Mouse (Mus musculus) MEL (cell line): ENCODE results near the gene Zfp472. TPM values are rescaled to one million over a fixed set of nuclear protein-coding genes. Genes with fewer than 3 reads are reported as not detected.

Experiments
- DNase-seq: peaks from one replicate; pipeline ENCODE4 v3.0.0; 2011; ENCODE audit warnings: low read depth, low spot score
- H3K27ac ChIP-seq: 2 replicates; pipeline ENCODE4 v1.5.1; 2012; ENCODE audit warnings: low read depth, mild to moderate bottlenecking, control low read depth, low read length, moderate library complexity; ENCODE audit not compliant: control insufficient read depth
- H3K27me3 ChIP-seq, 2 experiments: fragments of 150-350 bp in 1 of 2; sonication (generic) in 1 of 2; 2 replicates each; pipeline ENCODE4 v1.6.1; 2012; ENCODE audit warnings: low read length in 2 of 2, mild to moderate bottlenecking in 2 of 2, improper control_type of control experiment in 1 of 2, moderate library complexity in 1 of 2; ENCODE audit not compliant: insufficient read depth in 2 of 2, control insufficient read depth in 1 of 2
- H3K36me3 ChIP-seq, 2 experiments: 2 replicates each; pipeline ENCODE4 v1.6.1; 2012 to 2014; ENCODE audit warnings: low read length in 2 of 2, improper control_type of control experiment in 1 of 2, inconsistent platforms in 1 of 2, mild to moderate bottlenecking in 1 of 2; ENCODE audit not compliant: insufficient read depth in 2 of 2, control insufficient read depth in 1 of 2
- H3K4me1 ChIP-seq, 2 experiments: fragments of 150-350 bp in 1 of 2; sonication (generic) in 1 of 2; 2 replicates each; pipeline ENCODE4 v1.6.1; 2012; ENCODE audit warnings: low read length in 2 of 2, improper control_type of control experiment in 1 of 2, mild to moderate bottlenecking in 1 of 2; ENCODE audit not compliant: insufficient read depth in 2 of 2, control insufficient read depth in 1 of 2
- H3K4me3 ChIP-seq, 2 experiments: fragments of 150-350 bp in 1 of 2; sonication (generic) in 1 of 2; 2 replicates each; pipeline ENCODE4 v1.5.1; 2012; ENCODE audit warnings: low read depth in 2 of 2, low read length in 2 of 2, mild to moderate bottlenecking in 2 of 2, moderate library complexity in 2 of 2, control low read depth in 1 of 2, improper control_type of control experiment in 1 of 2; ENCODE audit not compliant: control insufficient read depth in 1 of 2, insufficient read depth in 1 of 2
- H3K79me2 ChIP-seq: 2 replicates; pipeline ENCODE4 v1.6.1; 2012; ENCODE audit warnings: mild to moderate bottlenecking, low read length, moderate library complexity; ENCODE audit not compliant: control insufficient read depth, poor library complexity, insufficient read depth
- H3K9ac ChIP-seq: 2 replicates; pipeline ENCODE4 v1.6.1; 2012; ENCODE audit warnings: low read depth, mild to moderate bottlenecking, control low read depth, low read length, moderate library complexity; ENCODE audit not compliant: control insufficient read depth, poor library complexity, severe bottlenecking
- H3K9me3 ChIP-seq: fragments of 150-350 bp; sonication (generic); replicated peaks from 2 replicates; pipeline ENCODE4 v1.6.1; 2012; ENCODE audit warnings: mild to moderate bottlenecking, low read length, improper control_type of control experiment, moderate library complexity; ENCODE audit not compliant: insufficient read depth
- BHLHE40 ChIP-seq: IDR thresholded peaks from 2 replicates; pipeline ENCODE4 v1.6.1; 2012; ENCODE audit warnings: low read depth, mild to moderate bottlenecking, inconsistent platforms, low read length, improper control_type of control experiment, borderline replicate concordance
- CHD1 ChIP-seq: IDR thresholded peaks from 2 replicates; pipeline ENCODE4 v1.6.1; 2012; ENCODE audit warnings: low read depth, mild to moderate bottlenecking, inconsistent platforms, low read length, improper control_type of control experiment
- CHD2 ChIP-seq: IDR thresholded peaks from 2 replicates; pipeline ENCODE4 v1.6.1; 2011; ENCODE audit warnings: low read length, improper control_type of control experiment
- E2F4 ChIP-seq: IDR thresholded peaks from 2 replicates; pipeline ENCODE4 v1.6.1; 2011; ENCODE audit warnings: low read depth, low read length, improper control_type of control experiment, borderline replicate concordance
- EP300 ChIP-seq, 2 experiments: IDR thresholded peaks; 2 replicates each; pipeline ENCODE4 v1.6.1; 2011; ENCODE audit warnings: improper control_type of control experiment in 2 of 2, low read length in 2 of 2, low read depth in 1 of 2, mild to moderate bottlenecking in 1 of 2
- ETS1 ChIP-seq: IDR thresholded peaks from 2 replicates; pipeline ENCODE4 v1.6.1; 2012; ENCODE audit warnings: low read depth, mild to moderate bottlenecking, inconsistent platforms, low read length, improper control_type of control experiment, moderate library complexity
- JUND ChIP-seq: IDR thresholded peaks from 2 replicates; pipeline ENCODE4 v1.6.1; 2011; ENCODE audit warnings: low read depth, mild to moderate bottlenecking, improper control_type of control experiment, low read length
- MAFK ChIP-seq: IDR thresholded peaks from 2 replicates; pipeline ENCODE4 v1.6.1; 2011; ENCODE audit warnings: low read depth, mild to moderate bottlenecking, low read length, improper control_type of control experiment, borderline replicate concordance
- MEF2A ChIP-seq: IDR thresholded peaks from 2 replicates; pipeline ENCODE4 v1.6.1; 2014; ENCODE audit warnings: low read depth, mild to moderate bottlenecking, inconsistent platforms, low read length, improper control_type of control experiment; ENCODE audit not compliant: poor library complexity, insufficient replicate concordance, severe bottlenecking; ENCODE audit errors: extremely low read depth
- MYC ChIP-seq: IDR thresholded peaks from 2 replicates; pipeline ENCODE4 v1.6.1; 2011; ENCODE audit warnings: low read depth, mild to moderate bottlenecking, low read length, improper control_type of control experiment, moderate library complexity
- NELFE ChIP-seq: IDR thresholded peaks from 2 replicates; pipeline ENCODE4 v1.6.1; 2011; ENCODE audit warnings: low read depth, low read length, improper control_type of control experiment
- NRF1 ChIP-seq: IDR thresholded peaks from 2 replicates; pipeline ENCODE4 v1.6.1; 2014; ENCODE audit warnings: low read depth, mild to moderate bottlenecking, inconsistent platforms, low read length, improper control_type of control experiment, moderate library complexity; ENCODE audit not compliant: poor library complexity, insufficient read depth, severe bottlenecking
- POLR2AphosphoS5 ChIP-seq: IDR thresholded peaks from 2 replicates; pipeline ENCODE4 v1.6.1; 2012; ENCODE audit warnings: low read depth, borderline replicate concordance, mild to moderate bottlenecking, inconsistent platforms, low read length, moderate library complexity, mixed read lengths
- RAD21 ChIP-seq: IDR thresholded peaks from 2 replicates; pipeline ENCODE4 v1.6.1; 2011; ENCODE audit warnings: mild to moderate bottlenecking, low read depth, low read length, improper control_type of control experiment
- TCF12 ChIP-seq: IDR thresholded peaks from 2 replicates; pipeline ENCODE4 v1.6.1; 2014; ENCODE audit warnings: low read depth, mild to moderate bottlenecking, inconsistent platforms, low read length, improper control_type of control experiment, moderate library complexity
- USF1 ChIP-seq: IDR thresholded peaks from 2 replicates; pipeline ENCODE4 v1.6.1; 2014; ENCODE audit warnings: low read depth, mild to moderate bottlenecking, inconsistent platforms, low read length, improper control_type of control experiment, moderate library complexity
- ZC3H11A ChIP-seq: IDR thresholded peaks from 2 replicates; pipeline ENCODE4 v1.6.1; 2012; ENCODE audit warnings: low read depth, mild to moderate bottlenecking, inconsistent platforms, low read length, improper control_type of control experiment
- polyA plus RNA-seq, 2 experiments: library from polyadenylated mRNA; stranded (reverse) in 1 of 2; unstranded in 1 of 2; fragments of >175 nt in 1 of 2; fragments of >200 nt in 1 of 2; gene quantifications; 2 replicates each; pipeline versions ENCODE4 v1.2.1 to v1.2.4; 2012; ENCODE audit warnings: low replicate concordance in 2 of 2, low read depth in 1 of 2; ENCODE audit not compliant: insufficient read length in 2 of 2, insufficient read depth in 1 of 2, missing spikeins in 1 of 2
- total RNA-seq: library from RNA; depleted of rRNA; stranded (reverse); fragments of 300-350 nt; gene quantifications from 2 replicates; pipeline ENCODE4 v1.2.3, GENCODE M21; 2012

The Zfp472 gene
- total and polyA plus RNA-seq, 3 experiments: 7.1 to 13.4 TPM; not detected in 1

DNA sequence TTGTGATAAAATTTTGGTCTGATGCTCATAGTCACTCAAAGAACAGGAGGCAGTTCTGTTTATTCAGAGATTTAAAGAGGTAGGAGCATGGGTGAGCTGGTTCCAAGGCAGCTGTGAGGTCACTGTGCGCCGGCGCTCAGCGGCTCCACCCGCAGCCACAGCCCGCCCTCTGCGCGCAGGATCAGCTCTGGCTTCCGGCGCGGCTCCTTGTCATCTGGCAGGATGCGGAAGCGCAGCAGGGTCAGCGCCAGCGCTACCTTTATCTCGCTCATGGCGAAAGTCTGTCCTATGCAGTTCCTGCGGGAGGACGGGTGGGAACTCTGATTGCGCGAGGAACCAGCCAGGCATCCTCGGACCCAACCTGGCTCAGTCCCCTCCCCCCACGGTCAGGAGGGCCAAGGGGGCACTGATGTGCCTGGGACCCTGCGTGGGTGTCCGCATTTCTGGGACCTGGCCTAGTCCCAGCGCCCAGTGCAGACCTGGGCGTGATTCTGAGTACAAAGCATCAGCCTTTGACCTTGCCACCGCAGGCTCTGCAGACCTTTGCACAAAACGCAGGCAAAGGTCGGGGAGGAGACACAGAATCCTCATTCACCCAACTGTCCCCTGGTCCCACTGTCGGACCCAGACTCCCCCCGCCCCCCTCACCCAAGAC is 40.8 kb upstream of the Zfp472 start:
- Histone ChIP-seq H3K79me2 (no peaks in the 10 kb centered on the region), H3K27me3 (no peaks in the 10 kb centered on the region), H3K9me3 (no peaks in the 10 kb centered on the region), H3K9ac (no peak overlapping the region), H3K4me3 (no peak overlapping the region), H3K4me1 (no peaks in the 10 kb centered on the region), H3K27ac (no peak overlapping the region), H3K36me3 (no peaks in the 10 kb centered on the region)
- DNase-seq: no peak
- no peak for TF ChIP-seq NRF1

DNA sequence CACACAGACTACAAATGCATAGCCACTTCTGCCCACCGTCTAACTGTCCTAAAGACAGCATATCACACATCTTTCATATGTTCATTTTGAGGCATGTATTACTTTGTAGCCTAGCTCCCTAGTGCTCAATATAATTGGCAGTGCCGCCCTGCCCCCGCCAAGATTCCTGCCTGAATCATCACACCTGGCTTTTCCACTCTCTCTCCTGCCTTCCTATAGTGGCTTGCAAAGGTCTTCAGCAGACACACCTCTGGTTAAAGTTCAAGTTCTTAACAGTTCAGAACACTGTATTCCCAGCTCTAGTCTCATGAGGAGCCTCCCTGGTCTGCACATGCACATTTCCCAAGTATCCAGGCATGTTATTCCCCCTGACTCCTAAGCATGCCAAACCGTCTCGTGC is 37.8 kb upstream of the Zfp472 start:
- H3K27ac ChIP-seq: no peak overlapping the region
- no peak for DNase-seq
- TF ChIP-seq NELFE: no peak
- TF ChIP-seq RAD21: no peak
- no peak for TF ChIP-seq EP300 (IDR thresholded peaks at IDR 0.05; ENCODE audit: low read depth in 1 of 2, low read length in 2 of 2)
- no peak for TF ChIP-seq BHLHE40
- TF ChIP-seq CHD2: no peak
- TF ChIP-seq MYC: no peak
- TF ChIP-seq CHD1: no peak
- TF ChIP-seq TCF12: no peak
- TF ChIP-seq ETS1: no peak
- no peak for TF ChIP-seq POLR2AphosphoS5
- TF ChIP-seq MEF2A: no peak
- no peak for TF ChIP-seq JUND
- no peak for TF ChIP-seq USF1
- TF ChIP-seq MAFK: no peak
- TF ChIP-seq E2F4: no peak
- TF ChIP-seq ZC3H11A: no peak
- no peaks in the 10 kb centered on the region for H3K79me2 ChIP-seq
- no peak overlapping the region for H3K9ac ChIP-seq
- no peak overlapping the region for H3K4me3 ChIP-seq
- no peaks in the 10 kb centered on the region for H3K27me3 ChIP-seq
- no peaks in the 10 kb centered on the region for H3K9me3 ChIP-seq
- H3K36me3 ChIP-seq: no peaks in the 10 kb centered on the region
- H3K4me1 ChIP-seq: no peaks in the 10 kb centered on the region
